Mouse (Mus musculus) MN1 (cell line): ENCODE data around the gene Fxyd3.

Source experiments
- DNase-seq: peaks from one replicate; pipeline ENCODE4 v3.0.0-alpha.2; 2016; ENCODE audit warnings: low spot score

Gene Fxyd3

DNA sequence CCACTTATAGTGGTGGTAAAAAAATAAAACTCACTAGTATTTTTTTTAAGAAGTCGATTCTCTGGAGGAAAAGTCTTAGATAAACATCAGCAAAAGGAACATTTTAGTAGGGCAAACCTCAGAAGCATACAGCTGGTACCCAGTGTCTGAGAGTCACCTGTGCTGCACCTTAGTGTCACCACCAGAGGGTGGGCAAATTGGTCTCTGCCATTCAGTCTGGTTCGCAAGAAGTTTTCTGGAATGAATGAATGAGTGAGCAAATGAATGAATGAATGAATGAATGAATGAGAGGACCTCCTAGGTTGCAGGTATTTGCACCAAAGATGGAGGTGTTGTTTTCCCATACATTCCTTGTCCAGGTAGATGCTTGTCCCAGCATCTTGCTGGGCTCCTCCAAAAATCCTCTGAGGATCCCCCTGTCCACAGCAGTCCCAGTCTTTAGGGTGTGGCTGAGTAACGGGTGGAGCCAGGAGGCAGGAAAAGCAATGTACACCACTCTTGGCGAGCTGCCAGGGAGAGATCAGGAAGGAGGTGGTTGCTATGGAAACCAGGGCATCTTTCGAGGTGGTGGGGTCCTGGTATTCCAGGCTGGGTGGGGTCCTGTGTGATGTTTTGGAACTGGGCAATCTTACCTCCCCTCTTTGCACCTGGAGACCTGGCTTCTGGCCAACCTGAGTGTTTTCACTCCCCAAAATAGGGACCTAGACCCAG, 27.2 kb downstream of the Fxyd3 start:
- peak; percentile 70 for DNase-seq

DNA sequence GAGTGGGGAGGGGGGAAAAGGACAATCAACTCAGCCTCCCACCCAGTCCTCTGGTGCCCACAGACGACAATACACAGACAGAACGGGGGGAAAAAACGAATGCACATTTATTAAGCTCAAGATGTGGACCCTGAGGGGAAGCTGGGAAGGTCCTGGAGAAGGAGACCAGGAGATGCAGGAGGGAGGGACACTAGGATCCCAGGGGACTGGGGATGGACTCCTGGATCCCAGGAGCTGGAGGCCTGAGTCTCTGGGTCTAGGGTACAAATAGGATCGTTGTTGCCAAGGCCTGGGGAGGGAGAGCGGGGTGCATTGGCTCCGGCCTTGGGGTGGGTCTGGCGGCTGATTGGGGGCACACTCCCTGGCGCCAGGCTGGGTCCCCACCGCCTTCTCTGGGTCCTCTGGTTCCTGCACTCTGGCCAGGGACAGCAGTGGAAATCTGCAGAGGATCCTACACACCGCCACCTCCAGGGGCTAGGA, 34.0 kb downstream of the Fxyd3 start, which contains the start of gene Fxyd5:
Gene Fxyd5, minus strand, starts transcription at position 51 of the 480 bp plus-strand sequence.
- DNase-seq, result no peak

GRCm38 (mm10) chr7:31041662-31042315, 34.7 kb downstream of the Fxyd3 start:
- peak; percentile 48 for DNase-seq

DNA sequence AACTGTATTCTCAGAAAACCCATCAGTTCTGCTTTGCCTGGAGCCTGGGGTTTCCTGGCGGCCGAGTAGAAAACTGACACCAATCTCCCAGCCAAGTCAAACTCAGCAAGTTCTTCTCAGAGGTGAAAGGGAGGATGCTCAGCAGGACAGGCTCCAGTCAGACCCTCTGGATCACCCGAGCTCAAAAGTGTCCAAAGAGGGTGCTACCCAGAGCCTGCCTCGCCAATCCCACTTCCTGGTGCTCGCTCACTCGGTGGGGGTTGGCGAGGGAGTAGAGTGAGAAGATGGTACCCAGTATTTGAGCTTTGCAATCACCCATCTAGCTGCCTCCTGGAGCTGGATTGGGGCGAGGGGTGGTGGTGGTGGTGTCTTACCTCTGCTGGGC, 35.5 kb downstream of the Fxyd3 start:
- DNase-seq, result no peak

GRCm38 (mm10) chr7:31040281-31041022, 36.1 kb downstream of the Fxyd3 start:
- DNase-seq, result no peak

- DNase-seq, result no peak
These were observed 37.5 kb downstream of the Fxyd3 start for GRCm38 (mm10) chr7:31039011-31039410.

GRCm38 (mm10) chr7:31037675-31038074, 38.8 kb downstream of the Fxyd3 start:
- DNase-seq, result no peak

DNA sequence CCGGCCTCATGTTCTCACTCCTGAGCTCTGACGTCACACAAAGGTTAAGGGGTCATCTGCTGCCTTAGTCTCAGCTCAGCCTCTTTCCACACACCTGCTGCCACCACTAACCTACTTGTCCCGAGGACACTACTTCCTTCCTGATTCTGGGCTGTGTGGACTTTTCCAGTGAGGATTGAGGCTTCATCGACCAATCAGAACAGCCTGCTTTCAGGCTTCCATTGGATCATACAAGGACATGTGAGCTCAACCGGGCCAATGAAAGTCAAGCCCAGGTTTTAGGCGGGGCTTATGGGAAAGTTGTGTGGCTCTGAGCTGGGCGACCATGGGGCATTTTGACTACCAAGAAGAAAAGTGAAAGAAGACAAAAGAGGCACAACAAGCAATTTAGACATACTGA, 39.6 kb downstream of the Fxyd3 start:
- no peak for DNase-seq

DNA sequence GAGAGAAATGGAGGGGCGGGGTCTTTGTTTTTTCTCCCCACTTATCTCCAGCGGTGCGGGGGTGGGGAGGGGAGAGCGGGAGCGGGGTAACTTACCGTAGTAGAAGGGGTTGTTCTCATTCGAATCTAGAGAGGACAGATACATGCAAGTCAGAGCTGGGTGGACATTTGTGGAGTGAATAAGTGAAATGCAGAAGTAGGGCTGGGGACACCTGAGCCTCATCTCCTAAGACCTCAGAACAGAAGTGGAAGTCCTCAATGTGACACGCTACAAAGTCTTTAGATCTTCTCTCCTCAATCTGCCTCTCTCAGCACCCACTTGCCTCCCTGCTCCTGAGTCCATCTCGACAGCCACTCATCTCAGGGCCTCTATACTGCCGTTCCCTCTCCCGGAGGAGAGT, 41.2 kb downstream of the Fxyd3 start:
- DNase-seq, result no peak

GRCm38 (mm10) chr7:31034789-31035188, 41.7 kb downstream of the Fxyd3 start:
- no peak for DNase-seq

GRCm38 (mm10) chr7:31033409-31034165, 42.9 kb downstream of the Fxyd3 start:
- DNase-seq, result no peak

DNA sequence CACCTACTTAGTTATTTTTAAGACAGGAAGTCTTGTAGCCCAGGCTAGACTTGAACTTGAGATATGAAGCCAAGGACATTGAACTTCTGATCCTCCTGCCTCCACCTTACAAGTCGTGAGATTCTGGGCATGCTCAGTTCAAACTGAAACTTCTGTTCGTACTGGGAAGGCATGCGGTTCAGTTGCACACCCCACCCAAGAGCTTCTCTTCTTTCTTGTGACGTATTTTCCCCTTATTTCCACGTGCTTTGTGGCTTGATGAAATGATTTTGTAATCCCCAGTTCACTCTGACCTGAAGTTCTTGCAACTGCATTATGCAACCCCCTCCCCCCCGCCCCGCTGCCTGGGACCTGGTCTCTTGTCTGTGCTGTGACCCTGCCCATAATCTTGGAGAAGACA, 44.8 kb downstream of the Fxyd3 start:
- DNase-seq, result no peak

DNA sequence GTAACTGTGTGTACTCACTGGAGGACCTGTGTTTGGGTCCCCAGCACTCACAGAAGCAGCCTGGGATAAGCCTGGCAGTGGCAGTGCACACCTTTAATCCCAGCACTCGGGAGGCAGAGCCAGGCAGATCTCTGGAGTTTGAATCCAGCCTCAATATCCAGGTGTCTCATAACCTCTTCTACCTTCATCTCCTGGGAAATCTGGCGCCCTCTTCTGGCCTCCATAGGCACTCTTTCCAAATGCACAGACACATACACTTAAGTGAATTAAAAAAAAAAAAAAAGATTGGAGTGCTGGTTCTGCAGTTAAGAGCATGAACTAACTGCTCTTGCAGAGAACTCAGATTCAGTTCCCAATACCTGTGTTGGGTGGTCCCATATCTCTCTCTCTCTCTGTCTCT, 45.8 kb downstream of the Fxyd3 start:
- DNase-seq, result no peak

DNA sequence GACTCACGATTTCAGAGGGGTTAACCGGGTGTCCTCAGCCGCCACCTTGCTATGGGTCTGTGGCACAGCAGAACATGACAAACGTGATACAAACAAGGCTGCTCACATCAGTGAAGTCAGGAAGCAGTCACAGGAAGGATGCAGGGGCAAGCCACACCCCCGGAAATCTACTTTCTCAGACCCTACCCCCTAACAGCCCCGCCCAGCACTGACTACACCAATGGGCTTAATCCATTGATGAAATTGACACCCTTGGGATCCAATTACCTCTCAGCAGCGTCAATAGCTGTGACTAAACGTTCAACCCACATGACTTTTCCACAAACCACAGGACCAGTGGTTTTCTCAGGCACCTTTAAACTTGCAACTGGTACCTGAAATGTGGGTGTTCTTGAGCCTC, 47.9 kb downstream of the Fxyd3 start:
- DNase-seq, result no peak
